Mouse (Mus musculus): ENCODE results near the gene Trpm8. TPM values are rescaled to one million over a fixed set of nuclear protein-coding genes. Genes with fewer than 3 reads are reported as not detected.

The Trpm8 gene
- polyA plus RNA-seq, 2 experiments from 2014 or later, result not detected

GRCm38 (mm10) chr1:88366881-88367644, 89.6 kb downstream of the Trpm8 start:
- ATAC-seq, result no peak

- no peak for ATAC-seq
These were observed 101.0 kb downstream of the Trpm8 start for GRCm38 (mm10) chr1:88378446-88378845.

GRCm38 (mm10) chr1:88391632-88392031, 114.2 kb downstream of the Trpm8 start:
- no peak for ATAC-seq

GRCm38 (mm10) chr1:88393321-88393720, 115.9 kb downstream of the Trpm8 start:
- no peak for ATAC-seq

GRCm38 (mm10) chr1:88403378-88403777, 125.9 kb downstream of the Trpm8 start:
- ATAC-seq, result no peak

GRCm38 (mm10) chr1:88406078-88406806, 128.8 kb downstream of the Trpm8 start:
- no peak for ATAC-seq

- no peak for ATAC-seq
These were observed 129.3 kb downstream of the Trpm8 start, which contains the start of gene Spp2 for GRCm38 (mm10) chr1:88406807-88407198. TSS of gene Spp2 (plus strand) at chr1:88406961.

GRCm38 (mm10) chr1:88408340-88408739, 130.9 kb downstream of the Trpm8 start:
- ATAC-seq, result no peak

GRCm38 (mm10) chr1:88412013-88412412, 134.6 kb downstream of the Trpm8 start:
- no peak for ATAC-seq

GRCm38 (mm10) chr1:88418943-88419342, 141.5 kb downstream of the Trpm8 start:
- no peak for ATAC-seq

GRCm38 (mm10) chr1:88422045-88422444, 144.6 kb downstream of the Trpm8 start:
- ATAC-seq, result no peak

- ATAC-seq, result no peak
These were observed 145.5 kb downstream of the Trpm8 start for GRCm38 (mm10) chr1:88422846-88423395.

GRCm38 (mm10) chr1:88424602-88425252, 147.3 kb downstream of the Trpm8 start:
- ATAC-seq, result peak; percentile 54

- ATAC-seq, result no peak
These were observed 150.7 kb downstream of the Trpm8 start for GRCm38 (mm10) chr1:88427987-88428741.

- no peak for ATAC-seq
These were observed 152.0 kb downstream of the Trpm8 start for GRCm38 (mm10) chr1:88429413-88429812.

GRCm38 (mm10) chr1:88431262-88431661, 153.8 kb downstream of the Trpm8 start:
- ATAC-seq, result no peak

- ATAC-seq, result no peak
These were observed 155.1 kb downstream of the Trpm8 start for GRCm38 (mm10) chr1:88432601-88433000.

- ATAC-seq, result no peak
These were observed 155.8 kb downstream of the Trpm8 start for GRCm38 (mm10) chr1:88433096-88433883.

- ATAC-seq, result no peak
These were observed 156.6 kb downstream of the Trpm8 start for GRCm38 (mm10) chr1:88434057-88434456.

GRCm38 (mm10) chr1:88437206-88438126, 160.0 kb downstream of the Trpm8 start:
- no peak for ATAC-seq

All from activated CD4-positive, CD25-positive, alpha-beta regulatory T cell, adult 4 months (primary cell).